Mouse (Mus musculus) CH12.LX (cell line): ENCODE data around the gene Srprb. TPM values are rescaled to one million over a fixed set of nuclear protein-coding genes. Genes with fewer than 3 reads are reported as not detected.

Source experiments
- DNase-seq: peaks from one replicate; pipeline ENCODE4 v3.0.0-alpha.2; 2013; ENCODE audit errors: extremely low read depth
- H3K27ac ChIP-seq: 2 replicates; pipeline ENCODE4 v1.5.1; 2012; ENCODE audit warnings: low read depth, mild to moderate bottlenecking, control low read depth, moderate library complexity; ENCODE audit not compliant: insufficient read depth
- H3K27me3 ChIP-seq: replicated peaks from 2 replicates; pipeline ENCODE3; 2012; ENCODE audit warnings: inconsistent platforms
- H3K36me3 ChIP-seq, 2 experiments: replicated peaks in 1 of 2; 2 replicates each; pipeline versions ENCODE3 to v1.6.1; 2012; ENCODE audit warnings: inconsistent platforms in 1 of 2, low read length in 1 of 2, mild to moderate bottlenecking in 1 of 2, mixed read lengths in 1 of 2, moderate library complexity in 1 of 2; ENCODE audit not compliant: control insufficient read depth in 1 of 2, insufficient read depth in 1 of 2
- H3K4me1 ChIP-seq, 2 experiments: 2 replicates each; pipeline ENCODE4 v1.6.1; 2012; ENCODE audit warnings: inconsistent platforms in 1 of 2, moderate library complexity in 1 of 2; ENCODE audit not compliant: insufficient read depth in 2 of 2, control insufficient read depth in 1 of 2
- H3K4me2 ChIP-seq: 2 replicates; pipeline ENCODE4 v1.6.1; 2012; ENCODE audit warnings: low read depth, mild to moderate bottlenecking, control low read depth; ENCODE audit not compliant: poor library complexity, insufficient read depth, severe bottlenecking
- H3K4me3 ChIP-seq, 3 experiments: fragments of 150-350 bp in 1 of 3; sonication (generic) in 1 of 3; replicated peaks in 1 of 3; 2 replicates each; pipeline versions ENCODE3 to v1.5.1; 2011 to 2012; ENCODE audit warnings: low read depth in 2 of 3, low read length in 2 of 3, mild to moderate bottlenecking in 2 of 3, moderate library complexity in 2 of 3, control low read depth in 1 of 3, improper control_type of control experiment in 1 of 3, inconsistent platforms in 1 of 3, mixed read lengths in 1 of 3; ENCODE audit not compliant: poor library complexity in 1 of 3
- H3K79me2 ChIP-seq: replicated peaks from 2 replicates; pipeline ENCODE4 v1.6.1; 2012; ENCODE audit warnings: mild to moderate bottlenecking, moderate library complexity; ENCODE audit not compliant: control insufficient read depth, poor library complexity, insufficient read depth, severe bottlenecking; ENCODE audit errors: extremely low read depth
- H3K9ac ChIP-seq: 2 replicates; pipeline ENCODE4 v1.6.1; 2012; ENCODE audit warnings: low read depth, mild to moderate bottlenecking, control low read depth, moderate library complexity; ENCODE audit not compliant: insufficient read depth
- H3K9me3 ChIP-seq: replicated peaks from 2 replicates; pipeline ENCODE3; 2012; ENCODE audit warnings: low read length, inconsistent platforms, mixed read lengths
- BHLHE40 ChIP-seq: IDR thresholded peaks from 2 replicates; pipeline ENCODE4 v1.6.1; 2011; ENCODE audit warnings: mild to moderate bottlenecking, low read depth, low read length, improper control_type of control experiment
- CHD1 ChIP-seq: IDR thresholded peaks from 2 replicates; pipeline ENCODE4 v1.6.1; 2012; ENCODE audit warnings: low read depth, low read length, improper control_type of control experiment, inconsistent platforms
- CTCF ChIP-seq, 2 experiments: IDR thresholded peaks in 1 of 2; conservative IDR thresholded peaks in 1 of 2; 2 replicates each; pipeline ENCODE4 v1.5.1; 2011 to 2012; ENCODE audit warnings: low read depth in 2 of 2, low read length in 2 of 2, improper control_type of control experiment in 1 of 2, inconsistent platforms in 1 of 2, mild to moderate bottlenecking in 1 of 2, moderate library complexity in 1 of 2
- E2F4 ChIP-seq: IDR thresholded peaks from 2 replicates; pipeline ENCODE4 v1.6.1; 2011; ENCODE audit warnings: low read depth, low read length, improper control_type of control experiment; ENCODE audit not compliant: insufficient replicate concordance
- EP300 ChIP-seq: IDR thresholded peaks from 2 replicates; pipeline ENCODE4 v1.6.1; 2011; ENCODE audit warnings: low read length, improper control_type of control experiment
- GABPA ChIP-seq: IDR thresholded peaks from 2 replicates; pipeline ENCODE4 v1.6.1; 2012; ENCODE audit warnings: low read depth, low read length, improper control_type of control experiment, inconsistent platforms; ENCODE audit not compliant: insufficient replicate concordance
- IRF4 ChIP-seq: IDR thresholded peaks from 2 replicates; pipeline ENCODE4 v1.6.1; 2014; ENCODE audit warnings: low read depth, mild to moderate bottlenecking, inconsistent platforms, low read length, improper control_type of control experiment
- JUN ChIP-seq: IDR thresholded peaks from 2 replicates; pipeline ENCODE4 v1.6.1; 2011; ENCODE audit warnings: low read depth, mild to moderate bottlenecking, low read length, improper control_type of control experiment, moderate library complexity; ENCODE audit not compliant: insufficient read depth
- JUND ChIP-seq: conservative IDR thresholded peaks from 2 replicates; pipeline ENCODE4 v1.6.1; 2011; ENCODE audit warnings: low read depth, low read length, improper control_type of control experiment
- MAFK ChIP-seq: IDR thresholded peaks from 2 replicates; pipeline ENCODE4 v1.6.1; 2011; ENCODE audit warnings: low read length, improper control_type of control experiment; ENCODE audit not compliant: insufficient replicate concordance
- MYC ChIP-seq: IDR thresholded peaks from 2 replicates; pipeline ENCODE4 v1.6.1; 2011; ENCODE audit warnings: low read depth, mild to moderate bottlenecking, improper control_type of control experiment, low read length
- NELFE ChIP-seq: IDR thresholded peaks from 2 replicates; pipeline ENCODE4 v1.6.1; 2011; ENCODE audit warnings: low read depth, low read length, improper control_type of control experiment
- NRF1 ChIP-seq: IDR thresholded peaks from 2 replicates; pipeline ENCODE4 v1.6.1; 2014; ENCODE audit warnings: low read depth, mild to moderate bottlenecking, inconsistent platforms, low read length, improper control_type of control experiment, moderate library complexity
- POLR2A ChIP-seq: IDR thresholded peaks from 2 replicates; pipeline ENCODE4 v1.6.1; 2011; ENCODE audit warnings: low read depth, mild to moderate bottlenecking, improper control_type of control experiment, low read length
- POLR2AphosphoS2 ChIP-seq: IDR thresholded peaks from 2 replicates; pipeline ENCODE4 v1.6.1; 2011; ENCODE audit warnings: low read depth, low read length, improper control_type of control experiment
- RAD21 ChIP-seq: IDR thresholded peaks from 2 replicates; pipeline ENCODE4 v1.6.1; 2011; ENCODE audit warnings: low read depth, mild to moderate bottlenecking, low read length, improper control_type of control experiment, moderate library complexity
- RCOR1 ChIP-seq: conservative IDR thresholded peaks from 2 replicates; pipeline ENCODE4 v1.6.1; 2012; ENCODE audit warnings: low read depth, mild to moderate bottlenecking, inconsistent platforms, low read length, improper control_type of control experiment
- SIN3A ChIP-seq: IDR thresholded peaks from 2 replicates; pipeline ENCODE4 v1.6.1; 2012; ENCODE audit warnings: low read length, improper control_type of control experiment, inconsistent platforms
- SMC3 ChIP-seq: IDR thresholded peaks from 2 replicates; pipeline ENCODE4 v1.6.1; 2011; ENCODE audit warnings: low read depth, low read length, improper control_type of control experiment
- TBP ChIP-seq: conservative IDR thresholded peaks from 2 replicates; pipeline ENCODE4 v1.6.1; 2011; ENCODE audit warnings: low read depth, low read length, improper control_type of control experiment
- TCF12 ChIP-seq: IDR thresholded peaks from 2 replicates; pipeline ENCODE4 v1.6.1; 2014; ENCODE audit warnings: low read depth, mild to moderate bottlenecking, inconsistent platforms, low read length, improper control_type of control experiment
- USF1 ChIP-seq: IDR thresholded peaks from 2 replicates; pipeline ENCODE4 v1.6.1; 2014; ENCODE audit warnings: low read depth, mild to moderate bottlenecking, inconsistent platforms, low read length, improper control_type of control experiment
- ZKSCAN1 ChIP-seq: IDR thresholded peaks from 2 replicates; pipeline ENCODE4 v1.6.1; 2012; ENCODE audit warnings: low read depth, inconsistent platforms, low read length, improper control_type of control experiment, borderline replicate concordance
- ZMIZ1 ChIP-seq: IDR thresholded peaks from 2 replicates; pipeline ENCODE4 v1.6.1; 2012; ENCODE audit warnings: low read depth, mild to moderate bottlenecking, inconsistent platforms, low read length, improper control_type of control experiment
- dilution Hi-C: fragments of 300-500 bp; cut with MboI; formaldehyde crosslinking; loops from 2 replicates; pipeline ENCODE4 v1.14.3; 2020; ENCODE audit warnings: low sequenced_read_pairs; ENCODE audit not compliant: extremely low pct_unique_long_range_greater_than_20kb, extremely low pct_ligation_motif_present
- in situ Hi-C: fragments of 300-500 bp; cut with MboI; formaldehyde crosslinking; loops from 3 replicates; pipeline ENCODE4 v1.14.3; 2019; ENCODE audit warnings: low sequenced_read_pairs, low pct_ligation_motif_present, low pct_unique_long_range_greater_than_20kb, mixed read lengths
- polyA plus RNA-seq: library from polyadenylated mRNA; unstranded; fragments of >175 nt; gene quantifications from 2 replicates; pipeline ENCODE4 v1.2.1, GENCODE M21; 2012; ENCODE audit warnings: low read depth; ENCODE audit not compliant: insufficient read length
- total RNA-seq, 2 experiments: library from RNA; depleted of rRNA; stranded (reverse); fragments of 300-350 nt in 1 of 2; fragments of >200 nt in 1 of 2; gene quantifications; 2 replicates each; pipeline ENCODE4 v1.2.3; 2012 to 2014

The Srprb gene
- total and polyA plus RNA-seq, 3 experiments = 39.5 to 67.2 (median 59.7) TPM

- TF ChIP-seq TBP (no peak), EP300 (no peak), RCOR1 (no peak), NELFE (no peak), E2F4 (no peak), SMC3 (no peak), JUN (no peak), POLR2A (no peak), GABPA (no peak), CTCF (conservative IDR thresholded peaks at IDR 0.05 in 1 of 2, IDR thresholded peaks at IDR 0.05 in 1 of 2; ENCODE audit: low read depth in 2 of 2, low read length in 2 of 2) (no peak), ZKSCAN1 (no peak), IRF4 (no peak), RAD21 (no peak), JUND (no peak), TCF12 (no peak), CHD1 (no peak), POLR2AphosphoS2 (no peak), MAFK (no peak), NRF1 (no peak), MYC (no peak)
- TF ChIP-seq, all 38 proteins: peak for 0
- Histone ChIP-seq H3K9ac (no peak overlapping the region), H3K79me2 (no peaks in the 10 kb centered on the region), H3K4me2 (no peak overlapping the region), H3K9me3 (no peaks in the 10 kb centered on the region), H3K27me3 (peaks cover 31% of the 10 kb centered on the region), H3K36me3 (no peaks in the 10 kb centered on the region), H3K27ac (no peak overlapping the region), H3K4me3 (no peak overlapping the region), H3K4me1 (no peaks in the 10 kb centered on the region)
- dilution Hi-C loops (no loop called here), in situ Hi-C loops (no loop called here)
- no peak for DNase-seq
Observed at GRCm38 (mm10) chr9:103229037-103229867, 27.3 kb upstream of the Srprb start.

- Histone ChIP-seq H3K9me3 (no peaks in the 10 kb centered on the region), H3K27me3 (peaks cover 33% of the 10 kb centered on the region), H3K36me3 (no peaks in the 10 kb centered on the region), H3K79me2 (no peaks in the 10 kb centered on the region), H3K9ac (no peak overlapping the region), H3K4me2 (no peak overlapping the region), H3K4me1 (no peaks in the 10 kb centered on the region), H3K4me3 (no peak overlapping the region), H3K27ac (no peak overlapping the region)
- no peak for DNase-seq
- in situ Hi-C loops (no loop called here), dilution Hi-C loops (no loop called here)
- TF ChIP-seq E2F4 = no peak
- no peak for TF ChIP-seq ZMIZ1
- no peak for TF ChIP-seq USF1
- TF ChIP-seq POLR2A = no peak
- TF ChIP-seq TCF12 = no peak
- TF ChIP-seq SIN3A = no peak
- no peak for TF ChIP-seq BHLHE40
- TF ChIP-seq JUND = no peak
Observed at GRCm38 (mm10) chr9:103228370-103229003, 26.6 kb upstream of the Srprb start.
